Mouse (Mus musculus): Measurements from ENCODE around the gene Tecpr1.

Gene Tecpr1

DNA sequence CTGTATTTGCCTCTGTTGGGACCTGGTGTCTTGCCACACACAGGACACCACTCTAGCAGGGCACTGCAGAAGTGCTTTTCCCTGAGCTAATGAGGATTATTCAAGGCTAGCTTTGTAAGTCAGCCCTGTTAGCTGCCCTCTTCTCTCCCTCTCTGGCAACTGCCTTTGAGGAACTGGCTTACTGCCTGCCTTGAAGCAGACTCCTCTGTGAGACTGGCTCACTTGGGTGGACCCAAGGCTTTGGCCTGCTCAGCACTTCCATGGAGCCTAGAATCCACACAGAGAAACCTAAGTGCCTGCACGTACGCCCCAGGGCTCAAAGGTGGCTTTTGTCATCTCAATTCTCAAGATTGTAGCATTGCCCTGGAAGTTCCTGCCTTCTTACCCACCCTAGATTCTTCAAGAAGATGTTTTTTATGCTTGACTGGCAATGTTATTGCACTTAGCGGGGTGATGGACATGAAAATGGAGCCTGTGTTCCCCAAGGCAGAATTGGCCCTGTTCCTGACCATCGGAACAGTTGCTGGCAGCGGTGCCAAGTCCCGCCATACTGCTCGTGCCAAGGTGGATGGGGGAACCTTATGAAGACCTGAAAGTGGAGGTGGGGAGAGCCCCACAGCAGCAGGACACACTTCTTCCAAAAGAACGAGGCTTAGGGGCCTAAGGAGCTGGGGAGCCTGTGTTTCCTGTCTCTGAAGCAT lies 54.0 kb downstream of the Tecpr1 start:
- no peak for DNase-seq (ENCODE audit: low read depth, low spot score)

GRCm38 (mm10) chr5:144165756-144166155 lies 57.7 kb downstream of the Tecpr1 start:
- DNase-seq (ENCODE audit: low read depth, low spot score) = no peak

GRCm38 (mm10) chr5:144162813-144163517 lies 60.5 kb downstream of the Tecpr1 start:
- DNase-seq (ENCODE audit: low read depth, low spot score) = no peak

GRCm38 (mm10) chr5:144162080-144162812 lies 61.2 kb downstream of the Tecpr1 start:
- DNase-seq (ENCODE audit: low read depth, low spot score) = no peak

DNA sequence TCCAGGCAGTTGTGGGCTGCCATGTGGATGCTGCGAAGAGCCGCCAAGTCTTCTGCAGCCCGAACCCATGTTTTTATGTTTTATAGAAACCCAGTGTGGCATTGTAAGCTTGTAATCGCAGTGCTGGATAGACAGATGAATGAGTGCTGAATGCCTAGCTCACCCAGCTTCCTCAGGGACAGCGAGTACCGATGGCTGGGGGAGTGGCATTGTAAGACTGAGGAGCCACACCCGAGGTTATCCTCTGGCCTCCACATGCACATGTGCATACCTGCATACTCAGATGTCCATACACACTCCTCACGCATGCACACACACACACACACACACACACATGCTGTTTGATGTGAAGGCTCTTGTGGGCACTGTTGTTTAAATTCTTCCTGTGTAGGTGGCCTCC lies 64.3 kb downstream of the Tecpr1 start:
- DNase-seq (ENCODE audit: low read depth, low spot score) = no peak

DNA sequence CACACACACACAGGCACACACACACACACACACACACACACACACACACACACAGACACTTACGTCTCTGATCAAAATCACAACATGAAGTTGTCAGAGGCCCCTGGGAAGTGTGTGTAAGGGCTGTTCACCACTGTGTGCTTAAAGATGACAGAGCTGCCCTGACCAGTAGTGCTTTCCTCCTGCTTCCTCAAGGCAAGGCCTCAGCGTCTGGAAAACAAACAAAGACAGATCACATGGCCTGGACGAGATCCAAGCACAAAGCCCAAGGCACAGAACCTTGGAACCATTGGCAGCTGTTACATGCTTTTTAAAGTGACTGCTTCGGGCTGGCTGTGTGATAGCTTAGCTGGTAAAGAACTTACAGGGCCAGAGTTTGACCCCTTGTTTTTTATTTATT lies 64.8 kb downstream of the Tecpr1 start:
- no peak for DNase-seq (ENCODE audit: low read depth, low spot score)

DNA sequence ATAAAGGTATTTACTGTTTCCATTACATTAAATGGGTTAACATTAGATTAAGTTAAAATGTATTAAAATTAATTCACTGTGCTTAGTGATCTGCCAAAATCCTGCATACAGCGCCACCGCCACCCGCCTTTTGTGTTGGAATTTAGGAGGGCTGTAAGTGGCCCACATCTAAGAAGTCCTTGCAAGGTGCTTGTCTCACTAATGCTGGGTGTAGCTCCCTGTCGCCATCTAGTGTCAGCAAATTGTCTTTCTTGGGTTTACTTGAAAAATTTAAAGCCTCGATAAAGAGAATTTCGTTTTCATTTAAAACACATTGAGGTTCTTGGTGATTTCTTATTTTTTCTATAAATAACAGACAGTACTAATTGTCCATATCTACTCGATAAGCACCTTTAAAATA lies 68.9 kb downstream of the Tecpr1 start:
- DNase-seq (ENCODE audit: low read depth, low spot score) = peak; percentile 75

- no peak for DNase-seq (ENCODE audit: low read depth, low spot score)
Measured at GRCm38 (mm10) chr5:144151270-144151669, 72.1 kb downstream of the Tecpr1 start.

GRCm38 (mm10) chr5:144149530-144149929 lies 73.9 kb downstream of the Tecpr1 start:
- no peak for DNase-seq (ENCODE audit: low read depth, low spot score)

DNA sequence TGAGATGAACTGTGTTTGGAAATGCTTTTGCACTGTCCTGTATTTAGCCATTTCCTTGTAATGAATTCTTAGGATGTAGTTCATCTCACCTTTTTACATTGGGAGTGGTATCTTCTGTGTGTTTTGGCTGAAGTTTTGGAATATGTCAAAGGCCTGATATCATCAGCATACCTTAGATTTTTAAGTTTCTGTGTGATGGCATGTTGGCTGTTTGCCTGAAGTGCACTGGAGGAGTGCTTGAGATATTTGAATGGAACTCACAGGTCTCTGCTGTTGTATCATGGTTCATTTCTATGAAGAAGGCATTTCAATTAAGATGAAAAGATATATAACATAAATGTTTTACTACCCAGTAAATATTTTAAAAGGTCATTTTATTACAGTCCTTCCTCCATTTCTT lies 76.5 kb downstream of the Tecpr1 start:
- DNase-seq (ENCODE audit: low read depth, low spot score) = no peak
